Mouse (Mus musculus): Measurements from ENCODE around the gene Abcc1.

Gene Abcc1

GRCm38 (mm10) chr16:14376352-14376751 is 15.0 kb downstream of the Abcc1 start:
- DNase-seq (ENCODE audit: low read depth, low spot score): no peak

DNA sequence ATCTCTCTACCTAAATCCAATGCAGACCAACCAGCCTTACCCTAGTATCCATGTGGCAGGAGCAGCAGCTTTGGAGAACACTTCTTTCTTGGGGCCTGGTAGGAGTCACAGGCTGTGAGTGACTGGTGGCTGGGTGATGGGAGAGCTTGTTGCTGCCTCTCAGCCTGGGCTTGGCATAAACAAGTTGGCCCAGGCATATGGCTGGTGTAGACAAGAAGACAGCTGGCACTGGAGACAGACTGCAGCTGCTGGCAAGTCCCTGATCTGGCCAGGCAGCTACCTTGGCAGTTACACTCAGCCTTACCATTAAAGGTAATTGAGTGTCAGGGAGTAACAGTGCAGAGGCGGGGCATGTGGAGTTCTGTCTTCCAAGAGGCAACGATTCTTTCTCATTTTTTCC is 16.0 kb downstream of the Abcc1 start:
- DNase-seq (ENCODE audit: low read depth, low spot score): no peak

DNA sequence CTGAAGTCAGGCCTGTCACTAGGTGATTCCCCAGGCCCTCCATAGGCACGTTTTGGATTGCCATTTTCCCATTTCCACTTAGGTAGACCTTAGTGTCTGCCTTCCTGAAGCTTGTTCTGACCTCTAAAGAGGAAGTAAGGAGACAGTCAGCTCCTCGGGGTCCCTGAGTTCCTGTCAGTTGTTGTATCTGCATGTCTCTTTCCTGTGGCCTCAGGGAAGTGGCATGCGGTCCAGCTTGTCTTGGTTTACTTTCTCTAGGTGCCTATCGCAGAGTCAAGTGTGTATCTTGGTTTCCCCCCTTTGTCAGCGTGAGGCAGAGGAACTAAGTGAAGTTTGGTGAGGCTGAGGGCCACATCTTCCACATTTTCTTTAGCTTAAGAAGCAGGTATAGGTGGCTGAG is 17.3 kb downstream of the Abcc1 start:
- no peak for DNase-seq (ENCODE audit: low read depth, low spot score)

DNA sequence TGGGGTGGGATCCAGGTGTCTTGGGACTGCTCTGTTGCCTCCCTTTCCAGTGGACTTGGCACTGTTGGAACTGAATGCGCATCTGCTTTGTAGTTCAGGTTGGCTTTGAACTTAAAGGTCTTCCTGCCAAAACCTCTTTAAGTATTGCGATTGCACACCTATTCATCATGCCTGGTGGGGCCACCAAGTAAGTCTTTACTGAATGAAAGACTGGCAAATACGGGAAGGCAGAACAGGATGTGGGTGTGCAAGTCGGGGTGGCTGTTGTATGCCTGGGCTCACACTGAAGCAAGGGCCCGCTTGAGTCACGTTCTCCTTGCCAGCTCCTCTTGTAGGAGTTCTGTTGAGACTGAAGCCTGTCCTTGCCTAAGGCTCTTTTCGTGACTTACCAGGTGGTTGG is 18.5 kb downstream of the Abcc1 start:
- no peak for DNase-seq (ENCODE audit: low read depth, low spot score)

GRCm38 (mm10) chr16:14381061-14381665 is 19.8 kb downstream of the Abcc1 start:
- DNase-seq (ENCODE audit: low read depth, low spot score): no peak

DNA sequence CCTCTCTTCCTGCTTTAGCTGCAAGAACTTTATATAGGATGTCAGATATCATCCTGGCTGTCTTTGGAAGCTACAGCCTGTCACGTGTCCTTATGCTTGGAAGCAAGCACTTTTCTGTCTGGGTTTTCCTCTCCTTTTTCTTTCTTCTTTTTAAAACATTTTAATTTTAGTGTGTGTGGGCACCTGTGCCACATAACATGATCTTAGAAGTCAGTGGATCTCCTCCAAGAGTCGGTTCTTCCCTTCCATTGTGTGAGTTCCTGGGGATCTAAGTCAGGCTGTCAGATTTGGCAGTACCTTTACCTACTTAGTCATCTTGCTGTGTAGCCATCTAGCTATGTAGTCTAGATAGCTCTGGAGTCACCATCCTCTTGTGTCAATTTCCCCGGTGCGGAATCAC is 37.9 kb downstream of the Abcc1 start:
- no peak for DNase-seq (ENCODE audit: low read depth, low spot score)

DNA sequence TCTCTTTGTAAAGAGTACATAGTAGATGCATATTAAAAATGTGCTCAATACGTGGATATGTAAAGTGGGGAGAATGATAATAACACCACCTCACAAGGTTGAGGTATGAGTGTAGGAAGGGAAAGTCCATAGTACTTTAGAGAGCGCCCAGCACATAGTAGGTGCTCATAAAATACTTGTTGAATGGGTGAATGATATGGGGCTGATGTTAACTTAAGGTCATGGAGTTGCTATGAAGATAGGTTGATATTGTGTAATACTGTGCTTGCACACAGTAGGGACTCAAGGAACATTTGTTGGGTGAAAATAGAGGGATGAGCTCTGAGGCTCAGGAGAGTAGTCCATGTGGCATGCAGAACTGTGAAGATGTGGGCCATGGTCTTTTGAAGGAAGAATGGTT is 42.1 kb downstream of the Abcc1 start:
- DNase-seq (ENCODE audit: low read depth, low spot score): no peak

DNA sequence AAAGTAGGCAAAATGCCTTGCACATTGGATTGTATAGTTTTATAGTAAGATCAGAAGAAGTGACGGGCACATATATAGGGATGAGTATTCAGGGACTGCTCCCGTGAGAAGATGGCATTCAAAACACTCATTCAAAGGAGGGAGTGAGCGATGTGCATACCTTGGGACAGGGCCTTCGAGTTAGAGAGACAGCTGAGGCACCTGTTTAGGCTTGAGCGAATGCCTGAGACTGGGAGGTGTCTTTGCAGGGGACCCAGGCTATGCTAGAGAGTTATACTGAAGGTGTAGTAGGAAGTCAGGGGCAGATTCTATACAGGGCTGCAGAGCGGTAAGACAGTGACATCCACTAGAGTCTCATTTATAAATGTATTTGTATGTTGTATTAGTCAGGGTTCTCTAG is 44.3 kb downstream of the Abcc1 start:
- DNase-seq (ENCODE audit: low read depth, low spot score): no peak

- no peak for DNase-seq (ENCODE audit: low read depth, low spot score)
Measured at GRCm38 (mm10) chr16:14409124-14409523, 47.8 kb downstream of the Abcc1 start.

DNA sequence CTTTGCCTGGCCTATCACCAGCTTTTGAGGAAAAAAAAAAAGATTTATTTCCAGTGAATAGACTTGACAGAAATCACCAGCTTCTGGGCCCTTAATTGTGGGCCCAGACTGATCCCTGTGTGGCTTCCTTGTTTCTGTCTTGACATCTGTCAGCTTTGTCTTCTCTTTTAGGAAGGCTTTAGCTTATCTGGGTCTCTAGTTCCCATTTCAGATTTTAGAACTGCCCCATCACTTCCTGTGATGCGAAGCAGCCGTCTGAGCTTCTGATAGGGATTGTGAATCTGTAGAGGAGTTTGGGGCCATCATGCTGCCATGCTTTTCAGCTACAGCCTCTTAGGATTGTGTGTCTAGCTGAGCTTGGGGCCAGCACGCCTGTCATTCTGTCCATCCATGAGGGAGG is 48.4 kb downstream of the Abcc1 start:
- no peak for DNase-seq (ENCODE audit: low read depth, low spot score)

DNA sequence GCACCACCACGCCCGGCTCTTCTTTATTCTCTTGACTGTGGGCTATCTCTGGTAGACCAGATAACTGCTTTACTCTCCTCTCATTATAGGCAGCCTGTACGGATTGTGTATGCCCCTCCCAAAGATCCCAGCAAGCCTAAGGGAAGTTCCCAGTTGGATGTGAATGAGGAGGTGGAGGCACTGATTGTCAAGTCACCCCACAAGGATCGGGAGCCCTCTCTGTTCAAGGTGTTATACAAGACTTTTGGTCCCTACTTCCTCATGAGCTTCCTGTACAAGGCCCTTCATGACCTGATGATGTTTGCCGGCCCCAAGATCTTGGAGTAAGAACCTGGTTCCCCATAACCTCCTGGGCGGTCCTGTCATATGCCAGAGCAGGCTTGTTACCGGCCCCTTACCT is 49.3 kb downstream of the Abcc1 start:
- DNase-seq (ENCODE audit: low read depth, low spot score): no peak

GRCm38 (mm10) chr16:14411156-14411555 is 49.8 kb downstream of the Abcc1 start:
- no peak for DNase-seq (ENCODE audit: low read depth, low spot score)

DNA sequence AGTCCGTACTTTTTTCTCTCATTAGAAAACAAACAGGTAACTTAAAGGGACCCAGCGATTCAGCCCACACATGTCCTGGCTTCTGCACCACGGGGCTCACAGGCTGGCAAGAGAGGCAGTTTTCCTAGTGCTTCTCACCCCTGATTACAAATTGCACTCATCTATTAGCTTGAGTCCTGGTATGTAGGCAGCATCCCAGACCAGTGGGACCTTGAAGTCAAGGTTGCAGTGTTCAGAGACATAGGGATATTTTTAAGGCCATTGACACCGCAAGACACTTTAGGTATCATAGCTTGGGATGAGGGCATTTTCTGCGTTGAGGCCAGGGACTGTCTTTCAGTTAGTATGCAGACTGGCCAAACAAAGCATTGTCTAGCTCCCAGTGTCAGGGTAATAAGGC is 51.2 kb downstream of the Abcc1 start:
- DNase-seq (ENCODE audit: low read depth, low spot score): no peak

DNA sequence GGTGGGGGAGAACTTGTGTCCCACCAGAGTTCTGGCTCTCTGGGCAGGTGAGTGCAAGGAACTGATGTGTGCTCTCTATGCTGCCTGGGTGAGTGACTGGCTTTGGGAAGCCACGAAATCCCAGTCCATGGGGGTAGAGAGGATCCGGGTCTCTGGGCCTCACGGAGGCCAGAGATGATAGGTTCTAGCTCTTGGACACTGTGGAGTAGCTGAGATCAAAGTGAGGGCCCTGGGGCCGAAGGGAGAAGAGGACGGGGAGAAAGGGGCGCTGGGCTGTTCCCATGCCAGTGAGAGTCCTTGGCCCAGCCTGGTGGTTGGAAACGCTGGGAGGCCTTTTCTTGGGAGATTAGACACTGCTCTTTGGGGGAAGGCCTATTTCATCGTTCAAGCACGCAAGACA is 53.8 kb downstream of the Abcc1 start:
- no peak for DNase-seq (ENCODE audit: low read depth, low spot score)

GRCm38 (mm10) chr16:14416957-14417618 is 55.7 kb downstream of the Abcc1 start:
- DNase-seq (ENCODE audit: low read depth, low spot score): no peak

GRCm38 (mm10) chr16:14420496-14421132 is 59.3 kb downstream of the Abcc1 start:
- DNase-seq (ENCODE audit: low read depth, low spot score): no peak

DNA sequence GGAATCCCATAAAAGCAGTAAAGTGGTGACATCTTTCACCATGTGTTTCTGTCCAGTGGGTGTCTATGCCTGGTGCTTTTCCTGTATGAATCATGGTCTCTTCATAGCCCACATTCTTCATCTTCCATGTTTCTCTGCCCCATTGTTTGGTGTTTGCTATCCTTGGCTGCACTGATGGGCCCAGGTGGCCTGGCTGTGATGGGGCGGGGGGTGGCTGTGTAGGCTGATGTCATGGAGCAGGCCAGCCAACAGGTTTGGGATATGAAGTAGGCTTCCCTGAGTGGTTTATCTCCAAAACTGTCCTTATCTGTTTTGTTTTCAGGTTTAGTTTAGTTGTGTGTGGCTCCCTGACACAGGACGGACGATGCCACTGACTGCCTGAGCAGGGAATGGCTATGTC is 60.7 kb downstream of the Abcc1 start:
- DNase-seq (ENCODE audit: low read depth, low spot score): no peak

GRCm38 (mm10) chr16:14429371-14429770 is 68.0 kb downstream of the Abcc1 start:
- DNase-seq (ENCODE audit: low read depth, low spot score): no peak

- DNase-seq (ENCODE audit: low read depth, low spot score): no peak
Measured at GRCm38 (mm10) chr16:14432996-14433395, 71.6 kb downstream of the Abcc1 start.

GRCm38 (mm10) chr16:14435526-14435925 is 74.2 kb downstream of the Abcc1 start:
- DNase-seq (ENCODE audit: low read depth, low spot score): no peak

- no peak for DNase-seq (ENCODE audit: low read depth, low spot score)
Measured at GRCm38 (mm10) chr16:14437446-14437982, 76.2 kb downstream of the Abcc1 start.

DNA sequence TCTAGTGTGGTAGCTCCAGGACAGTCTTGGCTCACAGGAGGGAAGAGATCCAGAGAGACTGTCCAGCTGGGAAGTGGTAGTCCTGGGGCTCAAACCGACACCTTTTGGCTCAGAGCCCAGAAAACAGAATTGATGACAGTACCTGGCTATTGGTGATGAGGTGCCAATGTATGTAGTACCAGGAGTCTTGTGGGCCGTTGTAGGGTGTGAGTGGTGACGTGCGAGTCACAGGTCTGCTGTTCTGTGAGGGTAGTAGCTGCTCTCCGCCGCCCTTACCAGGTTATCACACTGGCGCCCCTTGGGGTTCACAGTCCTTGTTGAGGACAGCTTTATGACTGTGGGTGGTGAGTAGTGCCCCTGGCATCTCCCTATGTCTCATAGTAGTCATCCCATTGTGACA is 77.2 kb downstream of the Abcc1 start:
- DNase-seq (ENCODE audit: low read depth, low spot score): no peak

GRCm38 (mm10) chr16:14439081-14439480 is 77.7 kb downstream of the Abcc1 start:
- no peak for DNase-seq (ENCODE audit: low read depth, low spot score)

Data from WW6 (cell line).